9 mouse cellular contexts compared by ENCODE assay signal in the genomic region with DNA sequence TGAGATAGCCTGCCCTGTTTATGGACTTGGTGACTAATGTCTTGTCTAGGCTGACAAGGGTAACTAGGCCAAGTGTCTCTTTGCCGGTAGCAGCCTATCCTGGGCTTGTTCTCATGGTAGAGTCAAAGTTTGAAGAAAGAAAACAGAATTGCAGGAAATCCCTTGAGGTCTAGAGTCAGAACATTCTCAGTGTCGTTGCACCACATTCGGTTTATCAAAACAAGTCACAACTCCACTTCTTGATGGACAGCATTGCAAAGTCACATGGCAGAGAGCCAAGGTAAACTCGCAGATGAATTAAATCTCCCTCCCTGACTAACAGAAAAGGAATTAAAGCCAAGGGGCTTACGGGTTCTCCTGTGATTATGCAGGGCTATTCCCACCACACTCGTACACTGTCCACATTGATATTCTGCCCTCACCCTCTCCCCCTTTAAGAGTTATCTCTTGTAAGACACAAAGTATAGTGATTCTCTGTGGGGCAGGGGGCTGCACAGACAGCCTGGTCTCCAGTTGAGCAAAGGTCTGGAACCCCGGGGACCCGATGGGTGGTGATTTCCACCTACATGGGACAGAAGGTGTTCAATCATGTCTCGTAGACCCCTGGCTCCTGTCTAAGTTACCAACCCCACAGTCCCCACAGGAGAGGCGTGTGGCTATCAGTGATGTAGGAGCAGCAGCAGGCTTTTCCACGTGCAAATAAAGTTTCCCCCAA. TPM values are rescaled to one million over a fixed set of nuclear protein-coding genes. Genes with fewer than 3 reads are reported as not detected.
DNase-seq lines count a peak whose midpoint lies in the region.
"Had no signal": no experiment of that assay in that cellular context is flagged by ENCODE, and none has a peak within 500 bp of the region (broad histone marks: within the 10 kb centered on the region; RNA-seq: fewer than 3 reads in every experiment).

No protein-coding gene starts in this region.

- intact Hi-C loops in left cerebral cortex, postnatal 36 days (cut with DNase I): no loop called here

- peak; percentile 6 to 7 for DNase-seq in lung, adult 18-20 months
- DNase-seq in lung, postnatal 14 days: no peak
- DNase-seq in adrenal gland, adult 2 months: peak; percentile 77
- DNase-seq in heart, adult 9 months (ENCODE audit: low spot score in 2 of 2): peak; percentile 57 to 69
- peak; percentile 9 to 24 for DNase-seq in kidney, postnatal 36 days
- DNase-seq in embryo, embryonic 11 days: no peak
- DNase-seq in left cerebral cortex, postnatal 36 days (ENCODE audit: low spot score in 2 of 2): no peak
- DNase-seq: right cerebral cortex, adult 18-20 months had no signal

RNA-seq across cellular contexts. Expression of a gene that starts 30.9 kb away (rescaled TPM):
- total RNA-seq in adrenal gland, adult 2 months (2021): 10 to 100 TPM; 27.5 to 53.2 TPM
- polyA plus RNA-seq in adrenal gland, adult 2 months (2012; rRNA removed): 9.4 and 11.3 TPM in 2 replicates
- 1,000 to 10,000 TPM; 2,771 to 2,937 TPM for total RNA-seq in left cerebral cortex, postnatal 36 days (2021)
- polyA plus RNA-seq: myocyte had no signal

Comparison
In these comparisons a context has a peak if more than half of its experiments do, and no peak if none do; other contexts are left out.
1. DNase-seq: peak in lung, adult 18-20 months (2 of 2), adrenal gland, adult 2 months (single experiment), heart, adult 9 months (2 of 2) and kidney, postnatal 36 days (2 of 2); none in lung, postnatal 14 days (single experiment), embryo, embryonic 11 days (single experiment) and left cerebral cortex, postnatal 36 days (0 of 2).
2. RNA of a gene that starts 30.9 kb away (total RNA-seq): 2,771 to 2,937 TPM in left cerebral cortex, postnatal 36 days; 27.5 to 53.2 TPM in adrenal gland, adult 2 months; every median in the first group is over 10 times any median in the second.